Mouse (Mus musculus) CH12.LX (cell line): ENCODE measurements around the gene Pgap3. TPM values are rescaled to one million over a fixed set of nuclear protein-coding genes. Genes with fewer than 3 reads are reported as not detected.

ENCODE experiments used
- DNase-seq: peaks from one replicate; pipeline ENCODE4 v3.0.0-alpha.2; 2013; ENCODE audit errors: extremely low read depth
- H3K27ac ChIP-seq: 2 replicates; pipeline ENCODE4 v1.5.1; 2012; ENCODE audit warnings: low read depth, mild to moderate bottlenecking, control low read depth, moderate library complexity; ENCODE audit not compliant: insufficient read depth
- H3K27me3 ChIP-seq: replicated peaks from 2 replicates; pipeline ENCODE3; 2012; ENCODE audit warnings: inconsistent platforms
- H3K36me3 ChIP-seq, 2 experiments: replicated peaks in 1 of 2; 2 replicates each; pipeline versions ENCODE3 to v1.6.1; 2012; ENCODE audit warnings: inconsistent platforms in 1 of 2, low read length in 1 of 2, mild to moderate bottlenecking in 1 of 2, mixed read lengths in 1 of 2, moderate library complexity in 1 of 2; ENCODE audit not compliant: control insufficient read depth in 1 of 2, insufficient read depth in 1 of 2
- H3K4me1 ChIP-seq, 2 experiments: 2 replicates each; pipeline ENCODE4 v1.6.1; 2012; ENCODE audit warnings: inconsistent platforms in 1 of 2, moderate library complexity in 1 of 2; ENCODE audit not compliant: insufficient read depth in 2 of 2, control insufficient read depth in 1 of 2
- H3K4me2 ChIP-seq: 2 replicates; pipeline ENCODE4 v1.6.1; 2012; ENCODE audit warnings: low read depth, mild to moderate bottlenecking, control low read depth; ENCODE audit not compliant: poor library complexity, insufficient read depth, severe bottlenecking
- H3K4me3 ChIP-seq, 3 experiments: fragments of 150-350 bp in 1 of 3; sonication (generic) in 1 of 3; replicated peaks in 1 of 3; 2 replicates each; pipeline versions ENCODE3 to v1.5.1; 2011 to 2012; ENCODE audit warnings: low read depth in 2 of 3, low read length in 2 of 3, mild to moderate bottlenecking in 2 of 3, moderate library complexity in 2 of 3, control low read depth in 1 of 3, improper control_type of control experiment in 1 of 3, inconsistent platforms in 1 of 3, mixed read lengths in 1 of 3; ENCODE audit not compliant: poor library complexity in 1 of 3
- H3K79me2 ChIP-seq: replicated peaks from 2 replicates; pipeline ENCODE4 v1.6.1; 2012; ENCODE audit warnings: mild to moderate bottlenecking, moderate library complexity; ENCODE audit not compliant: control insufficient read depth, poor library complexity, insufficient read depth, severe bottlenecking; ENCODE audit errors: extremely low read depth
- H3K9ac ChIP-seq: 2 replicates; pipeline ENCODE4 v1.6.1; 2012; ENCODE audit warnings: low read depth, mild to moderate bottlenecking, control low read depth, moderate library complexity; ENCODE audit not compliant: insufficient read depth
- H3K9me3 ChIP-seq: replicated peaks from 2 replicates; pipeline ENCODE3; 2012; ENCODE audit warnings: low read length, inconsistent platforms, mixed read lengths
- BHLHE40 ChIP-seq: IDR thresholded peaks from 2 replicates; pipeline ENCODE4 v1.6.1; 2011; ENCODE audit warnings: mild to moderate bottlenecking, low read depth, low read length, improper control_type of control experiment
- CHD1 ChIP-seq: IDR thresholded peaks from 2 replicates; pipeline ENCODE4 v1.6.1; 2012; ENCODE audit warnings: low read depth, low read length, improper control_type of control experiment, inconsistent platforms
- CHD2 ChIP-seq: IDR thresholded peaks from 2 replicates; pipeline ENCODE4 v1.6.1; 2011; ENCODE audit warnings: low read length, improper control_type of control experiment
- CTCF ChIP-seq, 2 experiments: IDR thresholded peaks in 1 of 2; conservative IDR thresholded peaks in 1 of 2; 2 replicates each; pipeline ENCODE4 v1.5.1; 2011 to 2012; ENCODE audit warnings: low read depth in 2 of 2, low read length in 2 of 2, improper control_type of control experiment in 1 of 2, inconsistent platforms in 1 of 2, mild to moderate bottlenecking in 1 of 2, moderate library complexity in 1 of 2
- E2F4 ChIP-seq: IDR thresholded peaks from 2 replicates; pipeline ENCODE4 v1.6.1; 2011; ENCODE audit warnings: low read depth, low read length, improper control_type of control experiment; ENCODE audit not compliant: insufficient replicate concordance
- ELF1 ChIP-seq: IDR thresholded peaks from 2 replicates; pipeline ENCODE4 v1.6.1; 2014; ENCODE audit warnings: low read depth, mild to moderate bottlenecking, inconsistent platforms, low read length, improper control_type of control experiment
- EP300 ChIP-seq: IDR thresholded peaks from 2 replicates; pipeline ENCODE4 v1.6.1; 2011; ENCODE audit warnings: low read length, improper control_type of control experiment
- ETS1 ChIP-seq: conservative IDR thresholded peaks from 2 replicates; pipeline ENCODE4 v1.6.1; 2012; ENCODE audit warnings: low read depth, mild to moderate bottlenecking, inconsistent platforms, low read length, improper control_type of control experiment, moderate library complexity
- GABPA ChIP-seq: IDR thresholded peaks from 2 replicates; pipeline ENCODE4 v1.6.1; 2012; ENCODE audit warnings: low read depth, low read length, improper control_type of control experiment, inconsistent platforms; ENCODE audit not compliant: insufficient replicate concordance
- HCFC1 ChIP-seq: IDR thresholded peaks from 2 replicates; pipeline ENCODE4 v1.6.1; 2012; ENCODE audit warnings: low read depth, mild to moderate bottlenecking, inconsistent platforms, low read length, improper control_type of control experiment
- IRF4 ChIP-seq: IDR thresholded peaks from 2 replicates; pipeline ENCODE4 v1.6.1; 2014; ENCODE audit warnings: low read depth, mild to moderate bottlenecking, inconsistent platforms, low read length, improper control_type of control experiment
- JUN ChIP-seq: IDR thresholded peaks from 2 replicates; pipeline ENCODE4 v1.6.1; 2011; ENCODE audit warnings: low read depth, mild to moderate bottlenecking, low read length, improper control_type of control experiment, moderate library complexity; ENCODE audit not compliant: insufficient read depth
- JUND ChIP-seq: conservative IDR thresholded peaks from 2 replicates; pipeline ENCODE4 v1.6.1; 2011; ENCODE audit warnings: low read depth, low read length, improper control_type of control experiment
- KAT2A ChIP-seq: IDR thresholded peaks from 2 replicates; pipeline ENCODE4 v1.6.1; 2012; ENCODE audit warnings: low read length, improper control_type of control experiment, inconsistent platforms; ENCODE audit not compliant: insufficient replicate concordance
- MAFK ChIP-seq: IDR thresholded peaks from 2 replicates; pipeline ENCODE4 v1.6.1; 2011; ENCODE audit warnings: low read length, improper control_type of control experiment; ENCODE audit not compliant: insufficient replicate concordance
- MAX ChIP-seq: IDR thresholded peaks from 2 replicates; pipeline ENCODE4 v1.6.1; 2011; ENCODE audit warnings: low read length, improper control_type of control experiment
- MAZ ChIP-seq: IDR thresholded peaks from 2 replicates; pipeline ENCODE4 v1.6.1; 2012; ENCODE audit warnings: low read depth, mild to moderate bottlenecking, inconsistent platforms, low read length, improper control_type of control experiment, moderate library complexity
- MEF2A ChIP-seq: IDR thresholded peaks from 2 replicates; pipeline ENCODE4 v1.6.1; 2014; ENCODE audit warnings: low read depth, mild to moderate bottlenecking, inconsistent platforms, low read length, improper control_type of control experiment, borderline replicate concordance
- MXI1 ChIP-seq: IDR thresholded peaks from 2 replicates; pipeline ENCODE4 v1.6.1; 2011; ENCODE audit warnings: mild to moderate bottlenecking, low read depth, low read length, improper control_type of control experiment
- MYC ChIP-seq: IDR thresholded peaks from 2 replicates; pipeline ENCODE4 v1.6.1; 2011; ENCODE audit warnings: low read depth, mild to moderate bottlenecking, improper control_type of control experiment, low read length
- NELFE ChIP-seq: IDR thresholded peaks from 2 replicates; pipeline ENCODE4 v1.6.1; 2011; ENCODE audit warnings: low read depth, low read length, improper control_type of control experiment
- NRF1 ChIP-seq: IDR thresholded peaks from 2 replicates; pipeline ENCODE4 v1.6.1; 2014; ENCODE audit warnings: low read depth, mild to moderate bottlenecking, inconsistent platforms, low read length, improper control_type of control experiment, moderate library complexity
- PAX5 ChIP-seq: IDR thresholded peaks from 2 replicates; pipeline ENCODE4 v1.6.1; 2012; ENCODE audit warnings: low read length, inconsistent platforms, mixed read lengths
- POLR2A ChIP-seq: IDR thresholded peaks from 2 replicates; pipeline ENCODE4 v1.6.1; 2011; ENCODE audit warnings: low read depth, mild to moderate bottlenecking, improper control_type of control experiment, low read length
- POLR2AphosphoS2 ChIP-seq: IDR thresholded peaks from 2 replicates; pipeline ENCODE4 v1.6.1; 2011; ENCODE audit warnings: low read depth, low read length, improper control_type of control experiment
- RAD21 ChIP-seq: IDR thresholded peaks from 2 replicates; pipeline ENCODE4 v1.6.1; 2011; ENCODE audit warnings: low read depth, mild to moderate bottlenecking, low read length, improper control_type of control experiment, moderate library complexity
- RCOR1 ChIP-seq: conservative IDR thresholded peaks from 2 replicates; pipeline ENCODE4 v1.6.1; 2012; ENCODE audit warnings: low read depth, mild to moderate bottlenecking, inconsistent platforms, low read length, improper control_type of control experiment
- SIN3A ChIP-seq: IDR thresholded peaks from 2 replicates; pipeline ENCODE4 v1.6.1; 2012; ENCODE audit warnings: low read length, improper control_type of control experiment, inconsistent platforms
- SMC3 ChIP-seq: IDR thresholded peaks from 2 replicates; pipeline ENCODE4 v1.6.1; 2011; ENCODE audit warnings: low read depth, low read length, improper control_type of control experiment
- TBP ChIP-seq: conservative IDR thresholded peaks from 2 replicates; pipeline ENCODE4 v1.6.1; 2011; ENCODE audit warnings: low read depth, low read length, improper control_type of control experiment
- TCF12 ChIP-seq: IDR thresholded peaks from 2 replicates; pipeline ENCODE4 v1.6.1; 2014; ENCODE audit warnings: low read depth, mild to moderate bottlenecking, inconsistent platforms, low read length, improper control_type of control experiment
- UBTF ChIP-seq: IDR thresholded peaks from 2 replicates; pipeline ENCODE4 v1.6.1; 2012; ENCODE audit warnings: low read depth, mild to moderate bottlenecking, inconsistent platforms, low read length, improper control_type of control experiment, moderate library complexity
- USF1 ChIP-seq: IDR thresholded peaks from 2 replicates; pipeline ENCODE4 v1.6.1; 2014; ENCODE audit warnings: low read depth, mild to moderate bottlenecking, inconsistent platforms, low read length, improper control_type of control experiment
- USF2 ChIP-seq: conservative IDR thresholded peaks from 2 replicates; pipeline ENCODE4 v1.6.1; 2011; ENCODE audit warnings: low read depth, low read length, improper control_type of control experiment
- ZC3H11A ChIP-seq: IDR thresholded peaks from 2 replicates; pipeline ENCODE4 v1.6.1; 2012; ENCODE audit warnings: low read depth, mild to moderate bottlenecking, inconsistent platforms, low read length, improper control_type of control experiment
- ZKSCAN1 ChIP-seq: IDR thresholded peaks from 2 replicates; pipeline ENCODE4 v1.6.1; 2012; ENCODE audit warnings: low read depth, inconsistent platforms, low read length, improper control_type of control experiment, borderline replicate concordance
- ZMIZ1 ChIP-seq: IDR thresholded peaks from 2 replicates; pipeline ENCODE4 v1.6.1; 2012; ENCODE audit warnings: low read depth, mild to moderate bottlenecking, inconsistent platforms, low read length, improper control_type of control experiment
- ZNF384 ChIP-seq: IDR thresholded peaks from 2 replicates; pipeline ENCODE4 v1.6.1; 2012; ENCODE audit warnings: low read depth, low read length, improper control_type of control experiment, inconsistent platforms
- dilution Hi-C: fragments of 300-500 bp; cut with MboI; formaldehyde crosslinking; loops from 2 replicates; pipeline ENCODE4 v1.14.3; 2020; ENCODE audit warnings: low sequenced_read_pairs; ENCODE audit not compliant: extremely low pct_unique_long_range_greater_than_20kb, extremely low pct_ligation_motif_present
- in situ Hi-C: fragments of 300-500 bp; cut with MboI; formaldehyde crosslinking; loops from 3 replicates; pipeline ENCODE4 v1.14.3; 2019; ENCODE audit warnings: low sequenced_read_pairs, low pct_ligation_motif_present, low pct_unique_long_range_greater_than_20kb, mixed read lengths
- polyA plus RNA-seq: library from polyadenylated mRNA; unstranded; fragments of >175 nt; gene quantifications from 2 replicates; pipeline ENCODE4 v1.2.1, GENCODE M21; 2012; ENCODE audit warnings: low read depth; ENCODE audit not compliant: insufficient read length
- total RNA-seq, 2 experiments: library from RNA; depleted of rRNA; stranded (reverse); fragments of 300-350 nt in 1 of 2; fragments of >200 nt in 1 of 2; gene quantifications; 2 replicates each; pipeline ENCODE4 v1.2.3; 2012 to 2014

Pgap3 gene
- total and polyA plus RNA-seq, 3 experiments: 3.3 to 6.9 (median 6.5) TPM

DNA sequence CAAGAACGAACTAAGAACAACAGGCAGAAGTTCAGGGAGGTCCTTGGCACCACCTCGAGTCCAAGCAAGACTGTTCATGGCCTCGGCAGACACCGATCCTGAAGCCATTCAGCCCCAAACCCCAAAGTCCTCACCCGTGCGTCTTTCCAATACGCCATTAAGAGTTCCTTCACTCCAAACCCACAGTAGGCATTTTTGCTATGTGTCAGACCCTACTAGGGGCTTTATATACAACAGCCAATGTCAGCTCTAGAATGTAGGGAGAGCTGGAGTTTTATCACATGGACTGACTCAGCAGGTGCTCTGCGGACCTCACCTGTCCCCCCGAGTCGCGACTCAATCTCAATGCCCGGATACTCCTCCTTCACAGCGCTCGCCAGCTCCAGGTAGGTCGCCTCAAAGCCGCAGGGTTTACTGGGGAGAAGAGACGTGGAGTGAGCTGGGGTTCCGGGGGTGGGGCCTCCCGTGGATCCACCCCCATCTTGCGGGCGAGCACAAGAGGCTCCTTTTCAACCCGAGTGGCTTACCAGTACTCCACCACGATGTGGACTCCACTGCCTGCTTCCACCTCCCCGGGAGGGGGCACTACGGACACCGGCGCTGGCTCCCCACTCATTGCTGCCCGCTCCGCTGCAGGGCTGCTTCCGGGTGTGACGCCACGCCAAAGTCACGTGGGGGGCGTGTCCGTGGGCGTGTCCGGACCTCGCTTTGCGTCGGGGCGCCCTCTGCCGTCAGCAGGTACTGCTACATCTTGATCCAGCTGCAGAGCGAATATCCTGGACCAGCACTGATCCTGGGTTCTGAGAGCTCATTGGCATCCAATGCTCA, 38.3 kb upstream of the Pgap3 start, which contains the start of gene Mien1:
Gene Mien1, minus strand, starts transcription at position 661 of the 828 bp plus-strand sequence.
- H3K4me3 ChIP-seq: peak within 1 kb of the TSS; percentile 62 to 84 (median 67)
- peak within 1 kb of the TSS; percentile 50 for H3K4me2 ChIP-seq
- H3K4me1 ChIP-seq: peaks cover 0 to 10% of the 10 kb centered on the region in 2 experiments; a peak in 3 of 4 replicates
- in situ Hi-C loops (no loop called here), dilution Hi-C loops (no loop called here)
- H3K9me3 ChIP-seq: peaks cover 2% of the 10 kb centered on the region
- H3K9ac ChIP-seq: peak within 1 kb of the TSS; percentile 45
- peaks cover 4 to 21% of the 10 kb centered on the region in 2 experiments for H3K36me3 ChIP-seq
- TF ChIP-seq KAT2A: 0 out of 2 replicates have a peak, but pooled peaks have one; percentile 48
- peak; percentile 71 for TF ChIP-seq ZMIZ1
- TF ChIP-seq POLR2AphosphoS2: peak; percentile 84; the same call in 1 of the 2 replicates
- TF ChIP-seq SIN3A: peak; percentile 96
- 0 out of 2 replicates have a peak, but pooled peaks have one; percentile 16 for TF ChIP-seq TBP
- no peak for TF ChIP-seq JUND
- peak; percentile 82 for TF ChIP-seq HCFC1
- TF ChIP-seq ETS1: peak; percentile 46
- peak; percentile 53; the same call in 1 of the 2 replicates for TF ChIP-seq MYC
- peak; percentile 100 for TF ChIP-seq ELF1
- TF ChIP-seq MAX: peak; percentile 99
- TF ChIP-seq CHD2: no peak
- peak; percentile 78 for TF ChIP-seq POLR2A
- no peak for TF ChIP-seq PAX5
- TF ChIP-seq USF2: peak; percentile 97
- TF ChIP-seq MAFK: no peak
- no peak for TF ChIP-seq CHD1
- TF ChIP-seq ZKSCAN1: no peak
- TF ChIP-seq NELFE: peak; percentile 83
- peak; percentile 95 for TF ChIP-seq MAZ
- 0 out of 2 replicates have a peak, but pooled peaks have one; percentile 62 for TF ChIP-seq RCOR1
- TF ChIP-seq JUN: peak; percentile 29; the same call in 1 of the 2 replicates
- TF ChIP-seq SMC3: peak; percentile 82
- peak; percentile 99 for TF ChIP-seq USF1
- TF ChIP-seq NRF1: peak; percentile 29; the same call in 1 of the 2 replicates
- peak; percentile 67 for TF ChIP-seq ZNF384
- no peak for TF ChIP-seq GABPA
- peak; percentile 54 to 96; a peak in 2 of 4 replicates for TF ChIP-seq CTCF (conservative IDR thresholded peaks at IDR 0.05 in 1 of 2, IDR thresholded peaks at IDR 0.05 in 1 of 2; ENCODE audit: low read depth in 2 of 2, low read length in 2 of 2)
- peak; percentile 99 for TF ChIP-seq BHLHE40
- no peak for TF ChIP-seq UBTF
- TF ChIP-seq EP300: no peak
- TF ChIP-seq IRF4: peak; percentile 74; the same call in 1 of the 2 replicates
- peak; percentile 80; the same call in 1 of the 2 replicates for TF ChIP-seq MEF2A
- TF ChIP-seq RAD21: peak; percentile 54
- peak; percentile 93 for TF ChIP-seq TCF12
- peak; percentile 85 for TF ChIP-seq MXI1
- TF ChIP-seq E2F4: no peak
- TF ChIP-seq ZC3H11A: no peak
- H3K79me2 ChIP-seq: no peaks in the 10 kb centered on the region
- DNase-seq: peak; percentile 95
- no peak within 1 kb of the TSS for H3K27ac ChIP-seq
- no peaks in the 10 kb centered on the region for H3K27me3 ChIP-seq
